Mouse (Mus musculus): Measurements from ENCODE around the gene Aspa.

DNA sequence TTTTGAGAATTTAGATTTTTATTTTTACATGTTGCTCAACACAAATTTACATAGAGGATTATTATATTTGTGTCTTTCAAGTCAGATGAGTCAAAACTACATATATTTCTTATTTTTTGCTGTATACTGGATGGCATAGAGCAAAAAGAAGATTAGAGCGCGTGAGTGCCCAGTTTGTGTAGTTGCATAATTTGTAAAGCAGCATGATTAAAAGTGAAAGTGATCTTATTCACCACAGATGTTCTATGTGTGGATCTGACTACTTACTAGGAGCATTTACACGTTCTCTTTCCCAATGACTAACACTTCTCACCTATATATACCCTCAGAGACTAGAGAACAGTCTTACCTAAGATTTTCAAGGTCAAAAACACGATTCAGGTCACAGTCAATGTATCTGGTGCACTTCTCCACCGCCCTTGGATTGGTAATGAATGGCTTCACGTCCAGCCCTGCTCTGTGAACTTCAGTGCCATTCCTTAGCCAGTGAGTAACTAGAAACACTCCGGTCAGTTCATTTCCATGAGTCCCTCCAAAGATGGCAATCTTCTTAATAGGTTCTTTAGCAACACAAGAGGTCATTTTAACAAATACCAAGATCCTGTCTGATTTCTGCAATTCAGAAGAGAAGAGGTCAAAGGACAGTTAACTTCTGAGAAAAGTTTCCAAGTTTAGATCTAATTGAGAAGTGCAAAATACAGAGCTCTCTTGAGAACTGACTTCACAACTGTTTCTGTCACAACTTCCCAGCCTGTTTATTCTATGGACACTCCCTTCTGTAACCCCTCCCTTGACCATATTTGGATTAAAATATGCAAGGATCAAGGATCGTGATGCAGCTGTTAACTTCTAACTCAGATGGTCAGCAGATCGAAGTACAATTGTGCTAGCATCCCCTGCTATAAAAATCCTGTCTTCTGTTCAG lies 5.2 kb downstream of the Aspa start:
- TF ChIP-seq POLR2A (IDR thresholded peaks at IDR 0.05; ENCODE audit: insufficient read depth, low read depth, low read length), result 0 out of 2 replicates have a peak, but pooled peaks have one; percentile 31
- no peak for TF ChIP-seq CTCF (IDR thresholded peaks at IDR 0.05)
- no peak for TF ChIP-seq EP300 (IDR thresholded peaks at IDR 0.05; ENCODE audit: insufficient read depth, low read depth, low read length)
